Mouse (Mus musculus): ENCODE data around the gene Fundc2.

DNA sequence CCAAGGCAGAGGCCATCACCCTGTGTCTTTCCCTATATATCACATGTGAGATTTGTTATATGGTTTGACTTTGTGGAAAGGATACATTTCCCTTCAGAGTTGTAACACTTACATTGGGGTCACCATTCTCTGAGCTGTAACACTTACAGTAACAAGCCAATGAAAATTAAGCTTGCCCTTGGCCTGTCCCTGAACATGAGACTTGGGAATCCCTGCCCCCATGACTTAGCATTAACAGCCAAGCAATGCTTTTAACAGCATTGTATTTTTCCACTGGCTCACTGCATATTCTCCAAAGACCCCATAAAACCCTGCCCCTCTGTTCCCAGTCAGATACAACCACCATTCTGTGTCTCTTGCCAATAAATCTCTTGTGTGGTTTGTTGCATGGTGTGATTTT lies 21.2 kb downstream of the Fundc2 start:
- TF ChIP-seq CTCF (IDR thresholded peaks at IDR 0.05; ENCODE audit: insufficient read depth, low read length), result no peak
- TF ChIP-seq POLR2A (IDR thresholded peaks at IDR 0.05; ENCODE audit: borderline replicate concordance, extremely low read depth, low read depth, low read length), result no peak

Measured in lung, adult 2 months (tissue).